Mouse (Mus musculus): ENCODE data around the gene Mpeg1. TPM values are rescaled to one million over a fixed set of nuclear protein-coding genes. Genes with fewer than 3 reads are reported as not detected.

Gene Mpeg1
- polyA plus RNA-seq, 1 experiment from 2014 or later = 0.43 TPM

GRCm38 (mm10) chr19:12486875-12487274, 26.3 kb downstream of the Mpeg1 start:
- H3K4me2 ChIP-seq (replicated peaks) = no peak overlapping the region
- no peak overlapping the region for H3K27ac ChIP-seq (replicated peaks)
- H3K9ac ChIP-seq (replicated peaks) = no peak overlapping the region
- no peak overlapping the region for H3K4me3 ChIP-seq
- H3K36me3 ChIP-seq = peaks cover 69% of the 10 kb centered on the region
- peaks cover 50% of the 10 kb centered on the region for H3K4me1 ChIP-seq
- ATAC-seq (ENCODE audit: low FRiP score, low read depth) = no peak
- H3K9me3 ChIP-seq = no peaks in the 10 kb centered on the region
- no peaks in the 10 kb centered on the region for H3K27me3 ChIP-seq
- WGBS = 76% methylated on average over 6 of the region's 6 CpGs

- peaks cover 57% of the 10 kb centered on the region for H3K4me1 ChIP-seq
- H3K4me3 ChIP-seq = no peak overlapping the region
These were observed 27.1 kb downstream of the Mpeg1 start for GRCm38 (mm10) chr19:12487511-12488204.

GRCm38 (mm10) chr19:12488205-12488966, 27.8 kb downstream of the Mpeg1 start:
- Histone ChIP-seq H3K4me2 (replicated peaks) (peak overlapping the region; percentile 24), H3K4me3 (no peak overlapping the region), H3K9ac (replicated peaks) (peak overlapping the region; percentile 31; the same call in 1 of the 2 replicates), H3K4me1 (peaks cover 60% of the 10 kb centered on the region), H3K36me3 (peaks cover 58% of the 10 kb centered on the region), H3K9me3 (no peaks in the 10 kb centered on the region), H3K27ac (replicated peaks) (peak overlapping the region; percentile 91), H3K27me3 (no peaks in the 10 kb centered on the region)
- peak; percentile 21 for ATAC-seq (ENCODE audit: low FRiP score, low read depth)
- WGBS = 5% methylated on average over 9 of the region's 9 CpGs

More at GRCm38 (mm10) chr19:12487511-12488204, 27.1 kb downstream of the Mpeg1 start:
- Histone ChIP-seq H3K27me3 (no peaks in the 10 kb centered on the region), H3K9me3 (no peaks in the 10 kb centered on the region), H3K27ac (replicated peaks) (peak overlapping the region; percentile 91; the same call in 1 of the 2 replicates), H3K9ac (replicated peaks) (no peak overlapping the region), H3K36me3 (peaks cover 66% of the 10 kb centered on the region), H3K4me2 (replicated peaks) (0 out of 2 replicates have a peak overlapping the region, but pooled peaks have one; percentile 24)
- ATAC-seq (ENCODE audit: low FRiP score, low read depth) = no peak
- 86% methylated on average over 12 of the region's 12 CpGs for WGBS

GRCm38 (mm10) chr19:12488969-12489674, 28.5 kb downstream of the Mpeg1 start:
- Histone ChIP-seq H3K36me3 (peaks cover 51% of the 10 kb centered on the region), H3K4me1 (peaks cover 68% of the 10 kb centered on the region), H3K9me3 (no peaks in the 10 kb centered on the region)

DNA sequence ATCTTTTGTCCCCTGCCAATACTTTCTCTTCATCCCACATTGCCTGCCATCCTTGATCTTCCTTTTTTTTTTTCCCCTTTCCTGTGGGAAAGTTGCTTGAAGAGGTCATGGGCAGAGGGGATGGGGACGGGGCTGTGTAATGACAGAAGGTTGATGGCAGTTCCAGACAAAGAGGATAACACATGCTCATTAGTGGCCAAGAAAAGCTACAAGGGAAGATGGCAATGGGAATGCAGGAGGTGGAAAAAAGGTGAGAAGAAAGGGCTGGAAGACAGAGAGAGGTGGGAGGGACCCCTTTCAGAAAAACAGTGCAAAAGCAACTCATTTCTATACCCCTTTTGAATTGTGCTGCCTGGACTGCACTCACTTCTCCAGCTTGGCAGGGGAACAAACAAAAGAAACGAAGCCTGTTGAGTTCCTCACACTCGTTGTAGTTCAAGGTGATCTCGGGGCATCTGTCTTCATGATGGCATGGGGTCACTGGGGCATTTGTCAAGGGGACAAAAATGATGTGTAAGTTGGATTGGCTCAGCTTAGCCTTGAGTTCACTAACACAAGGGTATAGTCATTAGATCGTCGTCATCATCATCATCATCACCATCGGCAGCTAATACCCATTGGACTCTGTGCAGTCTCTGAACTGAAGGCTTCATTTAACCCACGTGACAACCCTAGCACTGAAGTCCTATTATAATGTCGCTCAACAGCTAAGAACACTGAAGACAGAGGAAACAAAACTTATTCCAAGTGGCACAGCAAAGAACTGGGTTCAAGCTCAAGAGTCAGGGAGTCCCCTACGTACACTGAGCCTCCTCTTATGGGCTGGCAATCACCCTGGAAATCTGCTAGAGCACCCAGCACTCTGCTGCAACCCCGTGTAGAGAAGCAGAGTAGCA, 29.3 kb downstream of the Mpeg1 start:
- H3K9ac ChIP-seq (replicated peaks) = peak overlapping the region; percentile 26; the same call in 1 of the 2 replicates

More at GRCm38 (mm10) chr19:12488969-12489674, 28.5 kb downstream of the Mpeg1 start:
- Histone ChIP-seq H3K4me2 (replicated peaks) (peak overlapping the region; percentile 24), H3K9ac (replicated peaks) (no peak overlapping the region), H3K27ac (replicated peaks) (peak overlapping the region; percentile 91), H3K27me3 (no peaks in the 10 kb centered on the region), H3K4me3 (no peak overlapping the region)
- WGBS = 8% methylated on average over 7 of the region's 8 CpGs
- ATAC-seq (ENCODE audit: low FRiP score, low read depth) = peak; percentile 89

GRCm38 (mm10) chr19:12491636-12492035, 31.1 kb downstream of the Mpeg1 start:
- Histone ChIP-seq H3K9me3 (no peaks in the 10 kb centered on the region), H3K4me2 (replicated peaks) (no peak overlapping the region), H3K27ac (replicated peaks) (peak overlapping the region; percentile 91), H3K4me3 (no peak overlapping the region), H3K9ac (replicated peaks) (no peak overlapping the region), H3K27me3 (no peaks in the 10 kb centered on the region), H3K4me1 (peaks cover 90% of the 10 kb centered on the region), H3K36me3 (peaks cover 34% of the 10 kb centered on the region)
- no peak for ATAC-seq (ENCODE audit: low FRiP score, low read depth)
- 90% methylated on average over 7 of the region's 7 CpGs for WGBS

More for the DNA sequence above, 29.3 kb downstream of the Mpeg1 start:
- H3K27ac ChIP-seq (replicated peaks) = peak overlapping the region; percentile 91
- H3K27me3 ChIP-seq = no peaks in the 10 kb centered on the region
- H3K36me3 ChIP-seq = peaks cover 43% of the 10 kb centered on the region
- 19% methylated on average over 11 of the region's 11 CpGs for WGBS
- peak; percentile 51 for ATAC-seq (ENCODE audit: low FRiP score, low read depth)
- H3K4me2 ChIP-seq (replicated peaks) = peak overlapping the region; percentile 24
- no peak overlapping the region for H3K4me3 ChIP-seq
- peaks cover 76% of the 10 kb centered on the region for H3K4me1 ChIP-seq
- no peaks in the 10 kb centered on the region for H3K9me3 ChIP-seq

DNA sequence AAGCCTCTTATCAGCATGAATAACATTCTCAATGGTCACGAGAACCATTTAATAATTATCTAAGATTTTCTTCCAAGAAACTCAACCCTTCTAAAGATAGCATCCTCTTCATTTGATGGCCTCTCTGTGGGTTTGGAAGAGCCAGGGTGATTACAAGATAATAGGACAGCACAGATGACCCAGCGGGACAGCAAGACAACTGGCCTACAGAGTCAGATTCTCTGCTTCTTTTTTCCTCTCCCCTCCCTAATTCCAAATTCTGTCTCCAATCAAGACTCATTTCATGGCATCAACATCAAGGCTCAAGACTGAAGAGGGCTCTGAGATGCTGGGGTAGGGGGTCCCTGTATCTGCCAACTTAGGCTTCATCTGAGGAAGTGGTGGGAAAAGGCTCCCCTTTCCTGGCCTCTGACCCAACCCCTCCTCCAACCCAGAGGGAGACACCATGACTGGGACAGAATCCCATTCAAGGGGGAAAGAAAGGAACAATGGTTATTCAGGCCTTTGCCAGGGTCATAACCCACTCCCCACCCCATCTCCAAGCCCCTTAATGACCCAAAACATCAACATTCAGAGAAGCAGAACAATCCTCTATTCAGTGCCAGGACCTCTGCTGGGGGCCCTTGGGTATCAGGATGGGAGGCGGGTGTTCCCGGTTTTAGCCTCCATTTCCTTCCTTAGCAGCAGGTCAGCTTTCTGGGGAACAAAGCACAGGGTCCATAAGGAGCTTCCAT, 33.0 kb downstream of the Mpeg1 start:
- ATAC-seq (ENCODE audit: low FRiP score, low read depth) = peak; percentile 12

DNA sequence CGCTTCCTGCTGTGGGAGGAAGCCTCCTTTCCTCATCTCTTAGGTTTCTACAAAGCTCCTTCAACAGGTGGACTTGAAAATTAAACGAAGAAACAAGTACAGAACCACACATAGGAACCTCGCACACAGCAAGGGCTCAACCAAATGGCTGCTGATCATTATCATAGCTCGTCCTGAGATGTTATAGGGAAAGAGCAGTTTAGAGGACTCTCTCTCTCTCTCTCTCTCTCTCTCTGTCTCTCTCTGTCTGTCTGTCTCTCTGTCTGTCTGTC, 33.5 kb downstream of the Mpeg1 start:
- Histone ChIP-seq H3K9me3 (no peaks in the 10 kb centered on the region), H3K27me3 (no peaks in the 10 kb centered on the region), H3K36me3 (peaks cover 40% of the 10 kb centered on the region), H3K4me2 (replicated peaks) (peak overlapping the region; percentile 34), H3K4me3 (no peak overlapping the region), H3K4me1 (peaks cover 90% of the 10 kb centered on the region), H3K27ac (replicated peaks) (peak overlapping the region; percentile 77), H3K9ac (replicated peaks) (no peak overlapping the region)
- WGBS = 8% methylated on average over 4 of the region's 4 CpGs
- ATAC-seq (ENCODE audit: low FRiP score, low read depth) = no peak

More for the DNA sequence above, 33.0 kb downstream of the Mpeg1 start:
- Histone ChIP-seq H3K27ac (replicated peaks) (peak overlapping the region; percentile 77), H3K4me3 (no peak overlapping the region), H3K9me3 (no peaks in the 10 kb centered on the region), H3K4me2 (replicated peaks) (peak overlapping the region; percentile 34), H3K4me1 (peaks cover 90% of the 10 kb centered on the region), H3K36me3 (peaks cover 40% of the 10 kb centered on the region), H3K27me3 (no peaks in the 10 kb centered on the region), H3K9ac (replicated peaks) (no peak overlapping the region)
- WGBS = 10% methylated on average over 4 of the region's 4 CpGs

DNA sequence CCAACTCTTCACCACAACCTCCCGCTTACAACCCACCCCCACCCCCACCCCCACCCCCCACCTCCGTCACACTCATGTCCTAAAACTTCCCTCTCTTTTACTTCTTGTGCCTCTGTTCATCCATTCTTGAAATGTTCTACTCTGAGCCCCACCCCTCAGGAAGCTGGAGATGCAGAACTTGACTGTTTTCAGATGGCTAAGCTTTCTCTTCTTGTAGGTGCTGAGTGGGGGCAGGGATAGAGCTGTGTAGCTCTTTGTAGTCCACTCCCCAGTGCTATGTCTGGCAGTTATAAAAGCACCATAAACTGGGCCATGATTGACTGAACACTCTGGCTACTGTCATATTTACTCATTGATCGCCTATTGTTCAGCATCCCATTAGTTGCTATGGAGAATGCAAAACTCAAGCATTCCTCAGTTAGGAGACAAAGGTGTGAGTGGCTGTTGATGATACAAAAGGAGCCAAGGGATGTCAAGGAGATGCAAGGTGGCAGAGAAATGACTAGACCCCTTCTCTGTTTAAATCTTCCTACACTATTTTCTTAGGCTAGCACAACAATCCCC, 34.5 kb downstream of the Mpeg1 start:
- Histone ChIP-seq H3K27ac (replicated peaks) (peak overlapping the region; percentile 77), H3K9me3 (no peaks in the 10 kb centered on the region), H3K4me2 (replicated peaks) (peak overlapping the region; percentile 36), H3K27me3 (no peaks in the 10 kb centered on the region), H3K4me1 (peaks cover 88% of the 10 kb centered on the region), H3K4me3 (no peak overlapping the region), H3K9ac (replicated peaks) (0 out of 2 replicates have a peak overlapping the region, but pooled peaks have one; percentile 11), H3K36me3 (peaks cover 40% of the 10 kb centered on the region)
- ATAC-seq (ENCODE audit: low FRiP score, low read depth) = no peak
- WGBS = 28% methylated on average over 3 of the region's 3 CpGs

- peaks cover 82% of the 10 kb centered on the region for H3K4me1 ChIP-seq
- peak overlapping the region; percentile 77 for H3K27ac ChIP-seq (replicated peaks)
- no peak overlapping the region for H3K9ac ChIP-seq (replicated peaks)
- no peaks in the 10 kb centered on the region for H3K9me3 ChIP-seq
- H3K27me3 ChIP-seq = no peaks in the 10 kb centered on the region
- peaks cover 31% of the 10 kb centered on the region for H3K36me3 ChIP-seq
- no peak overlapping the region for H3K4me3 ChIP-seq
- H3K4me2 ChIP-seq (replicated peaks) = peak overlapping the region; percentile 36; the same call in 1 of the 2 replicates
- 68% methylated on average over 2 of the region's 2 CpGs for WGBS
- ATAC-seq (ENCODE audit: low FRiP score, low read depth) = no peak
These were observed 35.7 kb downstream of the Mpeg1 start for GRCm38 (mm10) chr19:12496241-12496640.

All from midbrain, embryonic 12.5 days (tissue).